Mouse (Mus musculus): ENCODE results near the gene Avpr2. TPM values are rescaled to one million over a fixed set of nuclear protein-coding genes. Genes with fewer than 3 reads are reported as not detected.
A peak's percentile ranks its signal among the peaks of the same experiment; 100 is the strongest.

Avpr2 gene
- polyA plus RNA-seq, 1 experiment from 2014 or later, result 0.05 TPM

DNA sequence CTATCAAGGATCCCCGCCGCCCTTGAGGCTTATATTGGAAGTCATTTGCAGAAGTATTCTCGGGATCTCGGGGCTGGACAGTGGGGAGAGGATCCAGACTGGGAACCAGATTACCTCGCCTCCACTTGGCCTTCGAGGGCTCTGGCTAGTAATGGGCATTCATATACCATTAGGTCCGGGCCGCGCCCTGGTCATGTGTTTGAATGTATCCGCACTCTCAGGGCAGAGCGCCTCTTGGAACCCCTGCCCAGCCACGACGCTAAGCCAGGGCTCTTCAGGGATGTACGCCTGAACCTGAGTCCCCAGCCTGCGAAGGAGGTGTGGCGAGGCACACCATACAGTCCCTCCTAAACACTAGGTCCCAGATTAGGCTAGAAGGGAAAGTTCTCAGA lies 10.9 kb upstream of the Avpr2 start:
- Histone ChIP-seq H3K36me3 (no peaks in the 10 kb centered on the region), H3K9ac (0 out of 2 replicates have a peak overlapping the region, but pooled peaks have one; percentile 43), H3K4me2 (replicated peaks) (peak overlapping the region; percentile 76), H3K4me1 (0 out of 2 replicates have a peak, but pooled peaks cover 5% of the 10 kb centered on the region), H3K27ac (no peak overlapping the region), H3K4me3 (peak overlapping the region; percentile 46), H3K27me3 (peaks cover 25% of the 10 kb centered on the region), H3K9me3 (no peaks in the 10 kb centered on the region)
- no peak for ATAC-seq (ENCODE audit: low FRiP score, low read depth)
- WGBS, result 20% methylated on average over 16 of the region's 16 CpGs

DNA sequence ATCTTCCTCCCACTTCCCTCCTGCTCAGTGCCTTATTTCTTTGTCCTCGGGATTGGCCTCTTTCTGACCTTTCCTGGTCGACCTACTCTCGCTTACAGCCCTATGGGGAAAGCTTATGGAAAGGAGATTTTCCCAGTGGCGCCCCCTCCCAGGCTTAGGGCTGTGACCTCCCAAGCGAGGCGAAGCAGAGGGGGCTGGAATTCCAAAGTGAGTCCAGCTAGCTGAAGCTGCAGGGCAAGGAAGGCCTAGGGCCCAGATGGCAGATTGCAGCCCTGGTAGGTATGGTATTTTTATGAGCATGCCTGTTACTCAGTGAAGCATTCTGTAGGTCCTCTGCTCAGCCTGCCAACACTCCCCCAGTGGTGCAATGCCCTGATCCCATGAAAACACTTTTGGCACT lies 10.4 kb upstream of the Avpr2 start:
- Histone ChIP-seq H3K9me3 (no peaks in the 10 kb centered on the region), H3K4me1 (0 out of 2 replicates have a peak, but pooled peaks cover 5% of the 10 kb centered on the region), H3K27ac (no peak overlapping the region), H3K27me3 (peaks cover 25% of the 10 kb centered on the region), H3K4me2 (replicated peaks) (peak overlapping the region; percentile 76), H3K36me3 (no peaks in the 10 kb centered on the region), H3K9ac (no peak overlapping the region), H3K4me3 (no peak overlapping the region)
- 23% methylated on average over 6 of the region's 6 CpGs for WGBS
- no peak for ATAC-seq (ENCODE audit: low FRiP score, low read depth)

DNA sequence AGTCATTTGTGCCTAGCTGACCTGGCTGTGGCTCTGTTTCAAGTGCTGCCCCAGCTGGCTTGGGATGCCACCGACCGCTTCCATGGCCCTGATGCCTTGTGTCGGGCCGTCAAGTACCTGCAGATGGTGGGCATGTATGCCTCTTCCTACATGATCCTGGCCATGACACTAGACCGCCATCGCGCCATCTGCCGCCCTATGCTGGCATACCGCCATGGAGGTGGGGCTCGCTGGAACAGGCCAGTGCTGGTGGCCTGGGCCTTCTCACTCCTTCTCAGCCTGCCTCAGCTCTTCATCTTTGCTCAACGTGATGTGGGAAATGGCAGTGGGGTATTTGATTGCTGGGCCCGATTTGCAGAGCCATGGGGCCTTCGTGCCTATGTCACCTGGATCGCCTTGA lies 931 bp downstream of the Avpr2 start:
- no peak overlapping the region for H3K27ac ChIP-seq
- no peaks in the 10 kb centered on the region for H3K36me3 ChIP-seq
- H3K9me3 ChIP-seq, result no peaks in the 10 kb centered on the region
- H3K4me1 ChIP-seq, result no peaks in the 10 kb centered on the region
- H3K4me2 ChIP-seq (replicated peaks), result no peak overlapping the region
- H3K27me3 ChIP-seq, result peaks cover 9% of the 10 kb centered on the region; the same call in 1 of the 2 replicates
- WGBS, result 91% methylated on average over 13 of the region's 14 CpGs
- no peak overlapping the region for H3K4me3 ChIP-seq
- no peak for ATAC-seq (ENCODE audit: low FRiP score, low read depth)
- H3K9ac ChIP-seq, result no peak overlapping the region

DNA sequence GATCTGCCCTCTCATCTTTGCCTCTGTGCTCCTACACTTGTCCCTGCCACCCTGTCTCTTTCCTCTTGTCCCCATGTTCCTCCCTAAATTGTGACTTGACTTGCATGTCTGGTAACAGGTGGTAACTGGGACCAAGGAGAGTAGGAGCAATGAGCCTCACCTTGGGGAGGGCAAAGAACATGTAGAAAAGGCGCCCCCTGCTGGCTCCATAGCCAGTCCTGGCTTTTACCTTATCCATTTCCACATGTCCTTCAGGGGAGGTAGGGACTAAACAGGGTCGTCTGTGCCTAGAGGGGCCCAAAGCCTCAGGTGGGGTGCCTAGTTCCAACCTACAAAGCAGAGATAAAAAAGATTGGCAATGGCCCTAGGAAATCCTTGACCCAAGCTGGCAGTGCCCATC lies 3.8 kb downstream of the Avpr2 start, which contains the start of gene L1cam:
L1cam (minus strand) TSS at position 387 of the 400 bp plus-strand sequence.
- no peaks in the 10 kb centered on the region for H3K9me3 ChIP-seq
- no peak within 1 kb of the TSS for H3K9ac ChIP-seq
- no peak for ATAC-seq (ENCODE audit: low FRiP score, low read depth)
- WGBS, result 15% methylated on average over 2 of the region's 2 CpGs
- H3K4me3 ChIP-seq, result no peak within 1 kb of the TSS
- no peaks in the 10 kb centered on the region for H3K36me3 ChIP-seq
- H3K4me2 ChIP-seq (replicated peaks), result no peak within 1 kb of the TSS
- no peak within 1 kb of the TSS for H3K27ac ChIP-seq
- no peaks in the 10 kb centered on the region for H3K4me1 ChIP-seq
- H3K27me3 ChIP-seq, result peaks cover 9% of the 10 kb centered on the region; the same call in 1 of the 2 replicates

DNA sequence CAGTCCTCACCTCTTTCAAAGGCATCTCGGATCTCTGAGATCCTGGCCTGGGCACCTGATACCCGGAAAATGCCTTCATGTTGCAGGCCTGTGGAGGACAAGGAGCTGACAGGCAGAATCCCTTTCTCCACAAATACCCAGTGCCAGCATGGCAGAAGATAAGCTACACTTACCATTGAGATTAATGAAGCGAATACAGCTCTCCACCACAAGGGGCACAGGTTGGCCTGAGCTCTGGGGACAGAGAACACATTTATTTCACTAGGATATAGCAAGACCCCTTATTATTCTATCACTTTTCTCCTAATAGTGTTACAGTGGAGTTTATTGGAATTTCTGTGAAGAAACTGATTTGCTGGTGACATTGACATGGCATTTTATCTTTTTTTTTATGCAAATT lies 6.1 kb downstream of the Avpr2 start:
- Histone ChIP-seq H3K36me3 (no peaks in the 10 kb centered on the region), H3K4me3 (no peak overlapping the region), H3K27me3 (no peaks in the 10 kb centered on the region), H3K4me1 (no peaks in the 10 kb centered on the region), H3K9me3 (no peaks in the 10 kb centered on the region), H3K4me2 (replicated peaks) (no peak overlapping the region), H3K27ac (no peak overlapping the region), H3K9ac (no peak overlapping the region)
- no peak for ATAC-seq (ENCODE audit: low FRiP score, low read depth)
- 68% methylated on average over 3 of the region's 3 CpGs for WGBS

DNA sequence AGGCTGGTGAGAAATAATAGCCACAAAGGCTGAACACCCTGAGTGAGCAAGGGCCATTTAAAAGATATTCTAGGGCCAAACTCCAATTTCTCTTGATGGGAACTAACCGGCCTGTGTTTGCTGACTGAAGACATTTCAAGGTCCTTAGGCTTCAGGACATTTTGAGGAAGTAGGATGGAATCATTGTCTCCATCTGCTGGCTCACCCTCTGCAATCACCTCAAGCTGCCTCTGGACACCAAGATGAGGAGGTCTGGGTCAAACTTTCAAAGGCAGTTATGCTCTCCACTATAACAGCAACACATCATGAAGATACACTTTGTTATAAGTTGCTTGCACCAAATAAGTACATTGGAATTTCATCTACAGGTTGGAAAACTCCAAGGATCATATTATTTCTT lies 18.1 kb downstream of the Avpr2 start:
- ATAC-seq (ENCODE audit: low FRiP score, low read depth), result no peak
- no peak overlapping the region for H3K4me3 ChIP-seq
- 100% methylated on average over 1 of the region's 1 CpGs for WGBS

DNA sequence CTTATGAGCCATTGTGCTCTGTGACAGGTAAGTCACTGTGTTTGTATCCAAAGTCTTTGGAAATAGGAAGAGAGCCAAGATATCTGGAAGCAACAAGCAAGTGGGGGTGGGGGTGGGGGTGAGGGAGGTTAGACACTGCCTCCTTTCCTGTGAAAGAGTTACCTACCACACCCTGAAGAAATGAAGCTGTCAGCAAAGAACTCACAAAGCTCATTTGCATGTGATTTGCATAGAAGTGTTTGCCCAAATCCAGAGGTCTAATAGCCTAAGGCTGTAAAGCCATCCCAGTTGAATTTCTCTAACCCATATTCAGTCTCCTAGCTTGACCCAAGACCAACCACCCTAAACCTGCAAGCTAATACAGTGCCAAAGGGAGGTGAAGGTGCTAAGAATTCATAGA lies 18.5 kb downstream of the Avpr2 start:
- no peak overlapping the region for H3K9ac ChIP-seq
- H3K27me3 ChIP-seq, result peaks cover 17% of the 10 kb centered on the region
- no peaks in the 10 kb centered on the region for H3K4me1 ChIP-seq
- no peaks in the 10 kb centered on the region for H3K9me3 ChIP-seq
- no peak overlapping the region for H3K4me3 ChIP-seq
- H3K36me3 ChIP-seq, result no peaks in the 10 kb centered on the region
- no peak overlapping the region for H3K4me2 ChIP-seq (replicated peaks)
- no peak for ATAC-seq (ENCODE audit: low FRiP score, low read depth)
- H3K27ac ChIP-seq, result no peak overlapping the region

More for the DNA sequence above, 18.1 kb downstream of the Avpr2 start:
- no peaks in the 10 kb centered on the region for H3K36me3 ChIP-seq
- no peak overlapping the region for H3K9ac ChIP-seq
- no peak overlapping the region for H3K4me2 ChIP-seq (replicated peaks)
- peaks cover 17% of the 10 kb centered on the region for H3K27me3 ChIP-seq
- no peaks in the 10 kb centered on the region for H3K4me1 ChIP-seq
- no peaks in the 10 kb centered on the region for H3K9me3 ChIP-seq
- no peak overlapping the region for H3K27ac ChIP-seq

DNA sequence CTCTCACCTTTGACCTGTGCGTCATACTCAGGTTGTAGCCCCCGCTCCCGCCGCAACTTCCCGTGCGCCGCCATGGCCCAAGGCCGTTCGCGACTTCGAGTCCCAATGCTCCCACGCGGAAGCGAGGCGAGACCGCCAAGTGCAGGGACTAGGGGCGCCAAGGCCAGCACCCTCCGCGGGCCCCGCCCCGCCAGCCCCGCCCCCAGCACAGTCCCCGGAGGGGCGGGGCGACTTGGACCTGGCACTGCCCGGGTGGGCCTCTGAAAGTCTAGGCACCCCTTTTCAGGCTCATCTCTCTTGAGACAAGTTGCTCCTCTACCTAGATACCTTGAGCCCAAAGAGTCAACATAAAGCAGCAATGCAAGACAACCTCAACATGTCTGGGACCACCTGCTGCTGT lies 19.3 kb downstream of the Avpr2 start:
- Histone ChIP-seq H3K9me3 (no peaks in the 10 kb centered on the region), H3K27ac (no peak overlapping the region), H3K4me3 (peak overlapping the region; percentile 10; the same call in 1 of the 2 replicates), H3K4me1 (no peaks in the 10 kb centered on the region), H3K9ac (no peak overlapping the region), H3K27me3 (peaks cover 17% of the 10 kb centered on the region), H3K4me2 (replicated peaks) (peak overlapping the region; percentile 49), H3K36me3 (0 out of 2 replicates have a peak, but pooled peaks cover 3% of the 10 kb centered on the region)
- 9% methylated on average over 26 of the region's 26 CpGs for WGBS
- ATAC-seq (ENCODE audit: low FRiP score, low read depth), result no peak

DNA sequence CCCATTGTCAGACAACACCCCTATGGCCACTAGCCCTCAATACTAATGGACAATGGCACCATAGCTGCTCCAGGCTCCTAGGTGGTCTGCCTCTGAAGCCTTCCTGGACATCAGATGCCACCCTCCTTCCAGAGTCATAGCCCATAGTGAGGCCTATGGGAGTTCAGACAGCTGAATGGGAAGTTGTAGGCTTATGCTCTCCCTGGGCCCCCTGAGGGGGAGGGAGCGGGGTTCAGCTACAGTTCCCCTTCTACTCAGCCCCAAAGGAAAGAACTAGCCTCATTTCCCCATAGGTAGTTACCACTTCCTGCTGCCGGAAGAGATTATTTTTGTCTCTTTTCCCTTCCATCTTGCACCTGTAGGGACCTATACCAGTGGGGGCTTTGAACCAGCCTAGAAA lies 19.7 kb downstream of the Avpr2 start:
- Histone ChIP-seq H3K27ac (no peak overlapping the region), H3K4me2 (replicated peaks) (no peak overlapping the region), H3K36me3 (0 out of 2 replicates have a peak, but pooled peaks cover 4% of the 10 kb centered on the region), H3K9ac (no peak overlapping the region), H3K27me3 (peaks cover 17% of the 10 kb centered on the region), H3K4me3 (no peak overlapping the region), H3K4me1 (no peaks in the 10 kb centered on the region), H3K9me3 (no peaks in the 10 kb centered on the region)
- WGBS, result 77% methylated on average over 2 of the region's 2 CpGs
- ATAC-seq (ENCODE audit: low FRiP score, low read depth), result no peak

DNA sequence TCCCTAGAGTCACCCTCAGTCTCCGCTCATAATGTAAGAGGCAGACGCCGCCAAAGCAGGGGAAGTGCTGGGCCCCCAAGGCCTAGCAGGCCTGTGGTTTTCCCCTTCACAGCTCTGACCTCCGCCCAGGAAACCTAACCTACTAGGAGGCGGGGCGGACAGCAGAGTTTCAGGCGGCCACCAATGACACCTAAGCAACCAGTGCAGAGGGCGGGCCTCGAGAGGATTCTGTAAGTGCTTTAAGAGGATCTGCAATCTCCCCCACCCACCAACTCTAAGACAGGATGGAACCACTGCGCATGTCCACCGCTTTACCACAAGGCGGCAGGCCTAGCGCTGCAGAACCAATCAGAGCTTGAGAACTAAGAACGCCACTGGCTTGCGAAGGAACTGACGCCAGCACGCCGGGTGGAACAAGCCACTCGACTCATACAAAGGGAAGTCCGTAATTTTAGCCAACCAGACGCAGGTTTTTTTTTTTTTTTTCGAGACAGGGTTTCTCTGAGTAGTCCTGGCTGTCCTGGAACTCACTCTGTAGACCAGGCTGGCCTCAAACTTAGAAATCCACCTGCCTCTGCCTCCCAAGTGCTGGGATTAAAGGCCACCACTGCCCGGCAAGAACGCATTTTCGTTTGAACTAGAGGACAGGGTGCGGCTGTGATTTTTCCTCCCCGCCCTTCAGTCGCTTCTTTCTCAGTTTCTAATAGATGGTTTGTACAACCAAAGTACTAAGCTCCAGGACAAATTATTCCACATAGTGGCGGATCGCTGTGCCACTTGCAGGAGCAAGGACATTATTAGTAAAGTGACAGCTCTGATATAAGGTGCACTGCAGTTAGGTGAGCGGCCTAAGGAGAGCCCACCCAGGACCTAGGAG lies 23.2 kb downstream of the Avpr2 start:
- H3K4me1 ChIP-seq, result no peaks in the 10 kb centered on the region
- peaks cover 25% of the 10 kb centered on the region for H3K36me3 ChIP-seq
- H3K9me3 ChIP-seq, result no peaks in the 10 kb centered on the region
- 24% methylated on average over 31 of the region's 31 CpGs for WGBS
- no peak overlapping the region for H3K9ac ChIP-seq
- ATAC-seq (ENCODE audit: low FRiP score, low read depth), result peak; percentile 98
- peak overlapping the region; percentile 52 for H3K4me2 ChIP-seq (replicated peaks)
- H3K27me3 ChIP-seq, result peaks cover 12% of the 10 kb centered on the region
- peak overlapping the region; percentile 23 for H3K4me3 ChIP-seq
- H3K27ac ChIP-seq, result peak overlapping the region; percentile 70

DNA sequence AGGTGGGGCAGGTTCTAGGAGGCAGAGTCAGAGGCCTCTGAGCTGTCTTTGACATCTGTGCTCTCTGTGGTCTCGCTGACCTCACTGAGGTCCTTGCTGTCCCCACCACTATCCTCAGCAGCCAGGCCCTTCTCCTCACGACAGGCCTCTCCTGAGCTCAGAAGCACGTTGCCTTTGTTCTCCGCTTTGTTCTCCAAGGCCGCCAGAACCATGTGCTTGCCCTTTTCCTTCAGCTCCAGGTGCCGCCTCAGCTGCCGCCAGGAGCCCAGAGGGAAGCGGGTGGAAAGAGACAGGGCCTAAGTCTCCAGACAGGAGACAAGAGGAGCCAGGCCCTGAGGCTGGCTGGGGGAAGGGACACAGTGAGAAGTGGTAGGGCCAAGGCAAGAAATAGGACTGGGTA lies 25.0 kb downstream of the Avpr2 start:
- no peak overlapping the region for H3K9ac ChIP-seq
- no peak for ATAC-seq (ENCODE audit: low FRiP score, low read depth)
- H3K4me2 ChIP-seq (replicated peaks), result no peak overlapping the region
- 86% methylated on average over 8 of the region's 8 CpGs for WGBS
- H3K4me3 ChIP-seq, result no peak overlapping the region
- no peaks in the 10 kb centered on the region for H3K27me3 ChIP-seq
- H3K4me1 ChIP-seq, result 0 out of 2 replicates have a peak, but pooled peaks cover 4% of the 10 kb centered on the region
- no peak overlapping the region for H3K27ac ChIP-seq
- H3K9me3 ChIP-seq, result no peaks in the 10 kb centered on the region
- peaks cover 25% of the 10 kb centered on the region for H3K36me3 ChIP-seq

DNA sequence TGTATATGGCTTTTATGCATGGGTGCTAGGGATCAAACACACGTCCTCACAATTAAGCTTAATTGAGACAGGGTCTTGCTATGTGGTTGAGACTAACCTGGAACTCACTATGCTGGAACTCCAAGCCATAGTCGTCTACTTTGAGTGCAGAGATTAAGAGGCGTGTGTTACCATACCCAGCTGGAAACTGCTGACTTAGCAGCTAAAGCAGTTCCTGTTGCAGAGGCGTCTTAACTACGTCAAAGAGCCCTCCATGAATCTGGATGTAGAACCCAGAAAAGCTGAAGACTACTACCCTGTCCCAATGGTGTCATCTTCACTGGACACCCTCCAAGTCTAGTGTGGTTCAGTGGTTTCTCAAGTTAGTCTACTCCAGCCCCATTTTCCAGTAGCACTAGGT lies 26.7 kb downstream of the Avpr2 start:
- H3K9me3 ChIP-seq, result no peaks in the 10 kb centered on the region
- no peak overlapping the region for H3K4me3 ChIP-seq
- H3K9ac ChIP-seq, result no peak overlapping the region
- no peak for ATAC-seq (ENCODE audit: low FRiP score, low read depth)
- H3K27me3 ChIP-seq, result no peaks in the 10 kb centered on the region
- 89% methylated on average over 5 of the region's 5 CpGs for WGBS
- H3K4me1 ChIP-seq, result 0 out of 2 replicates have a peak, but pooled peaks cover 4% of the 10 kb centered on the region
- no peak overlapping the region for H3K4me2 ChIP-seq (replicated peaks)
- peaks cover 25% of the 10 kb centered on the region for H3K36me3 ChIP-seq
- no peak overlapping the region for H3K27ac ChIP-seq

All from limb, embryonic 13.5 days (tissue).